Mouse (Mus musculus): ENCODE measurements around the gene Prkg1.

Gene Prkg1

DNA sequence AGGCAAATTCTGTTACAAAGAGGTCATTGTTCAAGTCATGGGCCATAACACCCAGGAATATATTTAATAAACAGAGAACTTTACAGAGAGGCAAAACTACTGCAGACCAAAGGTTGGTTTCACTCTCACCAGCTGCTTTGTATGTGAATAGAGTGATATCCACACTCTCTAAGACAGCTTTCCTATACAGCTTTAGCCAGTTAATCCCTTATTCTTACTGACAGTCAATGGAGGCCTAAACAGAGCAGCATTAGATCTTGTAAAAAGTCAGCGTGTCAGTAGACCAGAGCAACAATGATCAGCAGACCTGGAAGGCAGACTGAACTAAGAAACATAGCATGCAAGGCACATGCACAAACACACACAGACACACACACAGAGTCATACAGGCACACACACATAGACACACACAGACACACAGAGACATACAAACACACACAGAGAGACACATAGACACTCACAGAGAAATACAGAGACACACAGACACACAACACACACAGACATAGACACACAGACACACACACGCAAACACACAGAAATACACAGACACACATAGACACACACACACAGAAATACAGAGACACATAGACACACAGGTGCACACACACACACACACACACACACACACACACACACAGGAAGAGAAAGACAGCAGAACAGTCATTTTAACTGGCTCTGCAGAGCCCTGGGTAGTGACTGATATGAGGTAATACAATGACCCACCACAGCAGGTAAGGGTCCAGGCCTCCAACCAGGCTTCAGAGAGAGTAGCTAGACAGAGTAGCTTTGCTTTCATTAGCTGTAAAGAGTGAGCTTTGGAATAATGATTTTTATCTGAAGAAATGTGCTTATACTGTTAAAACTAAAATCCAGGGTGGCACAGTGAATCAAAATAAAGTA is 723.6 kb downstream of the Prkg1 start:
- DNase-seq (ENCODE audit: low spot score in 2 of 2): no peak

DNA sequence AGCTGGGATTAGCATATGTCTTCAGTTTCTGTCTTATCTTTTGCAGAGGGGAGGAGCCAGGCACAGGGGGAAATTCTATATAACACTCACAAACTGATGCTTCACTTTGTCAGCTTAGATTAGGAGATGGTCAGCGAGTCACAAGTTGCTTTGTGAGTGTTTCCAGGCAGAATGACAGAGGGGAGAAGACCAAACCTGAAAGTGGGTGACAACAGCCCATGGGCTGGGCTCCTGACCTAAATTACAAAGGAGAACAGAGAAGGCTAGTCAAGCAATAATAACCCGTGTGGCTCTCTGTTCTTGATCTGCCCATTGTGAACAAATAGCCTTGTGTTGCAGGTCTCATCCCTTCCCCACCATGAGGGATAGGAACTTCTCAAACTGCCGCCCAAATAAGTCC is 725.9 kb downstream of the Prkg1 start:
- DNase-seq (ENCODE audit: low spot score in 2 of 2): no peak

DNA sequence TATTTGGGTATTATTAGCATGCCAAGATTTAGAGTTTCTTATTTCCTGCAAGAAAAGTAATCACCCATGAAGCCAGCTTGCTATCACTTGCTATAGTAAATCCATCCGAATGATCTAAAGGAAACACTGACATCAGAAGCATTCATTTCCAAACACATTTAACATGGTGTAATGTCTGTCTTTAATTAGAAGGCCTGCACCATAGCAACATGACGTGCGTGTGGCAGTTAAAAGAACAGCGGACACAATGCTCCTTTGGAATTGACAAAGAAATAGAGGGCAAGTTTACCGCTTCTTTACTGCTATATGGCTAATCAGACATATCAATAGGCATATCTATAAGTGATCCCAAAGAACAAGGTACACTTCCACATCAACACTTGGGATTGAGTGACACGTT is 733.2 kb downstream of the Prkg1 start:
- no peak for DNase-seq (ENCODE audit: low spot score in 2 of 2)

DNA sequence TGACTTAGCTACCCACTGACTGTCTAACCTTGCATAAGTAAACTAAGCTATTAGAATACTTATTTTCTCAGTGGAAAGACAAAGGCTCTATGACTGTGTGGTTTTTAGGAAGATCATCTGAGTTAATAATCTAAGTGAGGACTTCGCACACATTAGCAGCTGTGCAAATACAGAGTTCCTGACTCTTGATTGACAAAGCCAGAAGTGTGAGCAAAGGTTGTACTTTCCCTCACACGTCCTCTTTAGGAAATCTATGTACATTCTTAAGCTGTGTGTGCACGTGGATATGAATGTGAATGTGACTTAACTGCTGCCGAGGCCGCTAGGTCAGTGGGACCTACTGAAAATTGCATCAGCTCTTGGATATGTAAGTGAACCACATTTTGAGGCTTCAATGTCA is 738.0 kb downstream of the Prkg1 start:
- DNase-seq (ENCODE audit: low spot score in 2 of 2): no peak

DNA sequence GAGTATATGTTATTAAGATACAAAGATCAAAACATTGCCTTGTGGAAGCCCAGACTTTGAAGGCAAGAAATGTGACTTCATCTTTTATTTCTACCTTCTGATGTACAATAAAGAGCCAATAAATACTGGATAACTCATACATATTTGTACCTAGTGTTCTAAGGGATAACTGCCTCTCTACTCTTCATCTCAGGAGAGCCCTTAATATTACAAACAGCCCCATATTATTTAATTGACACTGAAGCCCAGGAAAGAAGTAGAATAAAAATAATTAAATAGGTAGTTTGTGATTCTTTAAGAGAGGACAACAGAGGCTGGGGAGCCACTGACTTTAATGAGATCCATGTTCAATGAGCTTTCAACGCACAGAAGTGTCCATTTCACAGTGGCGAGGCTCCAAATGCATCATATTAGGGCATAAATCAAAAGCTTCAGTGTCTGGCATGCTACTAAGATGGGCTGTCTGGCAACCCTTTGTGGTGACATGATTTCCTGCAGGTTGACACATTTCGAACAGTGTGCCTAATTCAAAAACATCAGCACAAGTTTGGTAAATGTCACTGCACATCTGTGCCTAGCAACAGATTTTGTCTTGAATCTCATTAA is 753.2 kb downstream of the Prkg1 start:
- no peak for DNase-seq (ENCODE audit: low spot score in 2 of 2)

DNA sequence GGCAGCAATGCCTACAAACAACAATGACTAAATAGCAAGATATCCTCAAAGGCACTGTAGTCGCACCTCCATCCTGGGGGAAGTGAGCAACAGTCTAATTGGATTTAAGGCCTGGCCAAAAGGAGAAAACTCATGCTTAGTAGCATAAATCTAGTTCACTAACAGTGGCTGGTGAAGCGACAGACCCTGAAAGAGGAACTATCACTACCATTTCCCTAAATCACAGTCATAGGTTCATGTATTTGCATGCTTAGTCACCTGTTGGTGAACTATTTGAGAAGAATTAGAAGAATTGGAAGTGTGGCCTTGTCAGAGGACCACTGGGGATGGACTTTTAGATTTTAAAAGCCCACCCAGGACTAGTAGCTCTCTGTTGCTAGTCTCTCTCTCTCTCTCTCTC is 766.3 kb downstream of the Prkg1 start:
- DNase-seq (ENCODE audit: low spot score in 2 of 2): no peak

DNA sequence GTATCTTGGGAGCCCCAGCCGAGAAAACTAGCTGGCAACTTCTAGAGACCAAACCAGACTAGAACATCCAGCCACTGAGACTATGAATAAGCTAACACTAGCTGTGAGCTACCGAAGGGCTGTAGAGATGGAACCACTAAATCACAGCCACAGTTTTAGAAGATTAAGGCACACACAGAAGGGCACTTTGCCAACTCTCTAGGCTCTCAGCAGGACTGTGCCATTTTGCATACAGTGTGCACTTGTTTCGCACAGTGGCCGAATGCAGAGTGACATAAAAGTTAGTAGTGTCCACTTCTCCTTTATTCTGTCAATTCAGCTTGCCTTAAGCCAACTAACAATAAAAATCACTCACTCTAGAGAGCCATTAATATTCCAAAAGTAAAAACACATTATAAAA is 774.4 kb downstream of the Prkg1 start:
- no peak for DNase-seq (ENCODE audit: low spot score in 2 of 2)

DNA sequence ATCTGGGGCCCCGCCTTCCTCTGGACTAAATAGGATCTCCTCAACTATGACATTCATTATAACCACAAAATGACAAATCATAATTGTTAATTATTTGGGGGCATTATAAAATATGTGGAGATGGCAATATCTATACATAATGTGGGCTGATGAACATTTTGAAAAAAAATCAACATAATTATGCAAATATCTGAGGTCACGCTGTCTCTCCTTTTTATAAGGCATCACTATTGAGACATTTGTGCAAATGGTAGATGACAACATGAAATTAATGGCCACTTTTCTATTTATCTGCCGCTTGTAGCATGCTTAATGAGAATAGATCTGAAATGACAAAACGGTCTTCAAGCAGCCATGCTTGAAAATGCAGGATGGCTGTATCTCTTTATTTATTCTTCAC is 782.4 kb downstream of the Prkg1 start:
- no peak for DNase-seq (ENCODE audit: low spot score in 2 of 2)

DNA sequence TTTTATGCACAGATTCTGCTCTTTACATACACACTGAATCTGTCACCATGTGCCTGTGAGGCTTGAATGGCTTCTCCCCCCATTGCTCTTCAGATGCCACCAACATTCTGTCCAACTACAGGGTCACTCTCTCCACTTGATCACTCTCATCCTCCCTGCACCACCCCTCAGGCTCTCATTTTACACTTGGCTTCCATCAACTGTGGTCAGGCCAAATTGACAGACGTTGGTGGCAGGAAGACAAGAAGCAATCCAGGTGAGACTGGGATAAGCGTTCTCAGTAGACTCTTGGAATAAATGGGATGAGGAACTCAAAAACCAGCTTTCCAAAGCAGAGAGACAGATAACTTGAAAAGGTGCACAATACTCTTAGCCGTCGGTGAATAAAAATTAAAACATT is 786.7 kb downstream of the Prkg1 start:
- no peak for DNase-seq (ENCODE audit: low spot score in 2 of 2)

DNA sequence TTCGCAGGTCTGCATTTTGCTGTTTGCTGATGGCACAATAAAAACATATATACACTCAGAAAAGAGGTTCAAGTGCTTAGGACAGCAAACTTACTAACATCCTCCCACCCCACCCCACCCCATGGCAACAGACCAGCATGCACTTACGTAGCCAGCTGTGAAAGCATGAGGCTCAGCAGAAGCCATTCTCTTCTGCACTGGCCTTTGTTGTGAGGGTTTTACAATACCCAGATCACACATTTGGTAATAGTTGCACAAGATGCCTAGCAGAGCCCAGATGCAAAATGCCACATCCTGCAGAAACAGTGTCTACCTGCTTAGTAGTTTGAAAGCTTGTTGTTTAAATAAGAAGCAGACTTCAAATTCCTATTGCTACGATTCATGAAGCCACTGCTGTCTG is 814.2 kb downstream of the Prkg1 start:
- DNase-seq (ENCODE audit: low spot score in 2 of 2): no peak

DNA sequence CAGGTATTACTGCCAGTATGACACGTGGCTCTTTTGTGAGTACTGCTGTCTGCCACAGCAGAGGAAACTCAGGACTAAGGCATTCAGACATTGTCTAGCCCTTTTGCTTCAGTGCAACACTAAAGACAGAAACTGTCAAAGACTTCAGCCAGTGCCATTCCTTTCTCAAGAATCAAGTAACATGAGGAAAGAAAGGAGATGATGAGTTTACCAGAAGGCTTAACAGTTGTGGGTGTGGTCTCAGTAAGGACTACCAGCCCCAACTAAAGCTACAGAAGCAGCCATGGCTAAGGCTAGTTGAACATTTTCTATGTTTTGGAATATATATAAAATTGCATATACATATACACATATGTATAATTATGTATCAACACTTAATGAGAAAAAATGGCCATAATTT is 816.6 kb downstream of the Prkg1 start:
- no peak for DNase-seq (ENCODE audit: low spot score in 2 of 2)

DNA sequence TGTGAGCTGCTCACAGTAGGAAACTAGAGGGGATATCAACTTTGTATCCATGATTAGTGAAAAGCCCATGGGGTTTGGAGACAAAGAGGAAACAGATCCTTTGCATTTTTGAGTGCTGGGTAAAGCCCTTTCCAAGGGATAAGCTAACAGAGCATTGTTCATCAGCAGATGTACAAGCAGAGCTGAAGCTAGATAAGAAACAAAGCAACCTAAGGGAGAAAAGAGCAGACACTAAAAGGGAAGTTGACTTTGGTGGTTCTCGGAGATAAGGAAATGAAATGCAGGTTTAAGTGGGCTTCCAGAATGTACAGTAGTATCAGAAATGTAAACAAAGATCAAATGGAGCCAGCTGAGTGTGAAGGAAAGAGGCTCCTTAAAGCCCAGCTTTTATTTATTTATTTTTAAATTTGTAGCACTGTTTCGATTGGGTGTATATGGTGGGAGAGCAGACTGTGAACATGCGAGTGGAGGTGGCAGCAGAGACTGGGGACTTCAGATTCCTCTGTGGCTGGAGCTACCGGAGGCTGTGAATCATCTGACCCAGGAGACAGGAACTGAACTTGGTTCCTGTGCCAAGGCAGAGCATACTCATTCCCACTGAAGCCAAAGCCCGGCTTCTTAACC is 822.4 kb downstream of the Prkg1 start:
- no peak for DNase-seq (ENCODE audit: low spot score in 2 of 2)

DNA sequence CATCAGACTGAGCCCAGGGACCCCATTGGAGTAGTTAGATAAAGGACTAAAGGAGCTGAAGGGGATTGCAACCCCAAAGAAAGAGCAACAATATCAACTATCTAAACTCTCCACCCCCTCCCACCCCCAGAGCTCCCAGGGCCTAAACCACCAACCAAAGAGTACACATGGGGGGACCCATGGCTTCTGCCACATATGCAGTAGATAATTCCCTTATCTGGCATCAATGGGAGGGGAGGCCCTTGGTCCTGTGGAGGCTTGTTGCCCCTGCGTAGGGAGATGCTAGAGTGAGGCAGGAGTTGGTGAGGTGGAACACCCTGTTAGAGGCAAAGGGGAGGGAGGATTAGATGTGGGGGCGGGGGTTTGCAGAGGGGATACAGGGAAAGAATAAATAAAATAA is 826.8 kb downstream of the Prkg1 start:
- no peak for DNase-seq (ENCODE audit: low spot score in 2 of 2)

DNA sequence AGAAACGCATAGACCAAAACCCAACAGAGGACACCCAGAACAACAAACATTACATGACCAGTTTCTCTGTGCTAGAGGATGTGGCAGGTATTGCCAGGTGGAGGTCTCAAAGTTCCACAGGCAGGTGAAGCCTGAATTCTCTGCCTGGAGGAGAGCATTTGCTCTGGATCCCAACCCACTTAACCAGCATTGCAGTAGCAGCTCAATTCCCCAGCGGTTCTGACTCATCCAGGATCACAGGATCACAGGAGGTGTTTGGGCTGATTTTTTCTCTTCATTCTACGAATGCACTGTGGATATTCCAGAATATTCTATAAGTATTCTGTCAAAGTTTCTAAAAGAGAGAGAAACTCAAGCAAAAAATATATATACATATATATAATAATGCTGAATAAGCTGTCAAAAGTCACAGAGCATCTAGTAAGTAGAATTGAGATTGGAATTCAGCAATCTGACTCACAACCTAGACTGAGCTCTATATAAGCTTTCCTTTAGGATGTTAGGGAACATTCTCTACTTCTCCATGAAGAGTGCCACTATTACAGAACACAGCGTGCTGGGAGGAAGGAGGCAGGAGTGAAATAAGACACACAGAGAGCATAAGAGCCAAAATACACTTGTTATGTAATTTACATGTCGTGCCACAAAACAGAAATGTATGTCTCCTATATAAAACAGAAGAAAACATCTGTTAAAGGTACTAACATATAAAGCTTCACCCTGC is 833.2 kb downstream of the Prkg1 start:
- DNase-seq (ENCODE audit: low spot score in 2 of 2): no peak

DNA sequence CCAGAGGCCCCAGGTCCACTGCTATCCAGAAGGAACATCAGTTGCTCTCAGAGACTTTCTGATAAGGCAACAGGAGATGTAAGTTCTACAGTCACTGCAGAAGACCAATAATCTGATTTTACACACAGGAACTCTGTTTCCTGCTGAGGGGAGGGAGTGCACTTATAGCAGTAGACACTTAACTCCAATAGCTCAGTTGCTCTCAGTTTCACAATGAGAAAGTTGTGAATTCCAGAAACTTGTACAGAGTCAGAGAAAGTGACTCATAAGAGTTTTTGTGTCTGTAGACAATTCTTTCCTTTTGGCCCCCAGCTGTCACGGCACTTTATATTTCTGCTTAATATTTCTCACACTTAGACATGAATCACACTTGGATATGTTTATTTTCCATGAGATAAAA is 840.8 kb downstream of the Prkg1 start:
- no peak for DNase-seq (ENCODE audit: low spot score in 2 of 2)

DNA sequence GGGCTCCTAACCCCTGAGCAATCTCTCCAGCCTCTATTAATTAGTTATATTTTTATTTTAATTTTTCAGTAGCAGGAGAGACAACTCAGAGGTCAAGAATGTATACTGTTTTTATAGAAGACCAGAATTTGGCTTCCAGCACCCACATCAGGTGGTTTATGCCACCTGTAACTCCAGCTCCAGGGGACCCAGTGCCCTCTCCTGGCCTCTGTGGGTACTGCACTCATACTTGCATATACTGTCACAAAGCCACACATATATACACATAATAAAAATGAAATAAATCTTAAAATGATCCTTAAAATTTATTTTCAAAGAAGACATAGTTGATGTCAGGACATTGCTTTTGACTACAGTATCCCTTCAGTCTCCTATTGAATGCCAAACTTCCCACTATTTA is 862.5 kb downstream of the Prkg1 start:
- DNase-seq (ENCODE audit: low spot score in 2 of 2): no peak

DNA sequence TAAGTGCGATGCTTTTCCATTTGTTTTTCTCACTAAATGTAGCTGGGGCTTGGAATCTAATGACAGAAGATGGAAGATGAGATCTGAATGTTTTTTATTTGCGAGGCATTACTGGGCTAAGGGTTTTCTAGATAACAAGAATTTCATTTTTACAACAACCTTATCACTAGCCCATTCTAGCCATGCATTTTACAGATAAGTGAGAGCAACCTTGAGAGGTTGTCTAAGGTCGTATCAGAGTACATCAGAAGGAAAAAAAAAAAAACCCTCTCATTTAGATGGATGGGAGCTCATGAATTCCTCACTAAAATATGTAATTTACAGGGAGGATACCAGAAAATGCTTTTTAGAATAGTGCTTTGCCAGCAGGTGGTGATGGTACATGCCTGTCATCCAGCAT is 863.8 kb downstream of the Prkg1 start:
- DNase-seq (ENCODE audit: low spot score in 2 of 2): no peak

DNA sequence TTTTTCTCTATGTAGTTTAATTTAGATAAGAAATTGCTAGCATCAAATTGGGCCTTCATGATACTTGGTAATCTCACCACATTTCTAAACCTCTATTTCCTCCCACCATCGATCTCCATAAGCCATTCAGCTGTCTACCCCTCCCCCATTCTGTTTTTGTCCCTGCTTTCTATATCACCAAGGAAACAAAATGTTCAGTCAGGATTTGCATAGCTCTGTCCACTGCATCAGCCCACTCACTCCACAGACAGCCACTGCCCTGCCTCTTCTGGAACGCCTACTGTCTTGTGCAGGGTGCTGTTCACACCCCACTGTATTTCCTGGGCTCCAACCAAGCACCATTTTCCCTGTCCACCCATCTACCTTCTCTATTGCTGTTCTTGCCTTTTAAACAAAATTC is 874.5 kb downstream of the Prkg1 start:
- no peak for DNase-seq (ENCODE audit: low spot score in 2 of 2)

DNA sequence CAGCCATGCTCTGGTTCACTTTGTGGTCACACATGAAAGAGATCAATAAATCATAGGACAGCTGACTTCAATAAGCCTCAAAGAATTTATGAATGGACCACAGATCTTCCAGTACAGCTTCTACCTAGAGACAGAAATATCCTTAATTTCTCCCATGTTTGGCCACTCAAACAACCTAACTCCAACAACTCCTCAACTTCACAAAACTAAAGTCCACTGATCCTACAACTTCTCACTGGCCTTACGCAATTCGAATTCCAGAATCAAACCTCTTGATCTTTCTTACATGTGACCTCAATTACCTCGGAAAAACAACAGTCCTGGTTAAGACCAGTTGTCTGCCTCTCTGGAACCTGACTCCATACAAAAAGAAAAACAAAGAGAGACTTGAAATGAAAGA is 875.0 kb downstream of the Prkg1 start:
- no peak for DNase-seq (ENCODE audit: low spot score in 2 of 2)

DNA sequence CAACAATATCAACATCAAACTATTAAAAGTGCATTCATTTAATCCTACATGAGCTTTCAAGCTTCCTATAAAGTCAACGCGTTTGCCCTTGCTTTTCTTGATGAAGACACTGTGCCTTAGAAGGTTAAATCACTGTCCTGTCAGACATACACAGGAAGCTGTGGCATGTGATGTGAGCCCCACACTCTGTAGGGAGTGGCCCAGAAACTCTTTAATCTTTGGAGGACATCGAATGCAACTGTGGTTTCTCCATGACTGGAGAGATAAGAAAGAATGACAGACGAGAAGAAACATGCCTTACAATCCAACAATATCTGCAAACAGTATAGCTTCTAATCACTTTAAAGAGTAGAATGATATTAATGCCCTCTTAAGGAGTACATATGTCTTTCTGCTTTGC is 903.4 kb downstream of the Prkg1 start:
- DNase-seq (ENCODE audit: low spot score in 2 of 2): no peak

DNA sequence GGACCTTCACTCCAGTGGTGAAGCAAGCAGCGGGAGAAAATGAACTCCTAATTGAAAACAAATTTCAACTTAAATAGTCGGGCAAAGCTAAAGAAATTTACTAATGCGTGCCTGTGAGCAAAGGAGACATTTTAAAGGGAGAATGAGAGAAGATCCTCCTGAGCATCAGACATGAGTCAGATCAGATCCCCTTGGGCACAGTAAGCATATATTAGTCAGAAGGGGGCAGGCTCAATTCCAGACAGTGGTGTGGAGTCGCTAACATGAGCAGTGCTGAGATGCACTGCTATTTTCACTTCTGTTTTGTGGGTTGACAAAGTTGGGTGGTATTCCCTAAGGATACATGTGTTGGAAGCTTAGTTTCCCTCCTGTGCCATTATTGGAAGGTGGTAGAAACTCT is 913.8 kb downstream of the Prkg1 start:
- DNase-seq (ENCODE audit: low spot score in 2 of 2): no peak

DNA sequence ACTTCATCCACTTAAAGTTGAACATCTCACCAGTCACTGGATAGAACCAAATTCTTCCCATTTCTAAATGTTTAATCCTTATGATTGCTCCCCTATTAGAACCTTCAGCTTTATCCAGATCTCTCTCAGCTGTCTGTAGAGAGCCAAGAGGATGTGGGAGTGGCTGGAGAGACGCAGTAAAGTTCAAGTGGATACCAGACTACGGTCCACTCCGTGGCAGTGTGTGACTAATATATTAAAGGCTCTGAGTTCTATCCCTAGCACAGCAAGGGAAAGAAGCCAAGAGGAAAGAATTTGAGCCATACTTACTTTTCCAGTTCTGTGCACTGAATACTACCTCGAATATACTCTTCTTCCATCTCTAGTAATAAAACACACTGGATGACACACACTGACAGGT is 919.9 kb downstream of the Prkg1 start:
- no peak for DNase-seq (ENCODE audit: low spot score in 2 of 2)

DNA sequence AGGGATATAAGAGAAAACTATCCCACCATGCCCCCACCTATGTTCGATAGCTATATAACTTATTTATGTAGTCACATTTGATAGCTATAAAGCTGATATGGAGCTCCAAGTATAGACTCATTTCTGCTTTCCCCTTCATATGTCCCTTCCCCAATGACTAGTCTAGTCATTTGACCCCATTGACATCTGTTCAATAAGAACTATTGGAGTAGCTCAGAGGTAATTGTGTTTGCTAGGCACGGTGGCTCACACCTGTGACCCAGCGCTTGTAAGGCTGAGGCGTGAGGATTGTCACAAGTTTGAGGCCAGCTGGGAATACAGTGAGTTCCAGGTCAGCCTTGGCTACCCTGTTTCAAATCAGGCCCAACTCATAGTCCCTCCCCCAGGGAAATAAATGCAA is 921.2 kb downstream of the Prkg1 start:
- DNase-seq (ENCODE audit: low spot score in 2 of 2): no peak
